Mouse (Mus musculus) lung, embryonic 16.5 days (tissue): Measurements from ENCODE around the gene Fbxl14. TPM values are rescaled to one million over a fixed set of nuclear protein-coding genes. Genes with fewer than 3 reads are reported as not detected.

Source experiments
- ATAC-seq: fragments of 200-750 bp; cut with Nextera tagmentation; 2 replicates; pipeline ENCODE4 v1.8.0; 2017; ENCODE audit warnings: low read depth, mild to moderate bottlenecking, moderate library complexity
- H3K27ac ChIP-seq: fragments of 300-500 bp; sonication (generic); 2 replicates; pipeline ENCODE4 v1.5.1; 2014; ENCODE audit warnings: mild to moderate bottlenecking, control low read depth, low read length
- H3K27me3 ChIP-seq: fragments of 300-500 bp; sonication (generic); 2 replicates; pipeline ENCODE4 v1.6.1; 2014; ENCODE audit warnings: low read depth, low read length, mixed read lengths; ENCODE audit not compliant: control insufficient read depth, insufficient read depth
- H3K36me3 ChIP-seq: fragments of 300-500 bp; sonication (generic); 2 replicates; pipeline ENCODE4 v1.6.1; 2014; ENCODE audit warnings: low read length; ENCODE audit not compliant: control insufficient read depth, insufficient read depth
- H3K4me1 ChIP-seq: fragments of 300-500 bp; sonication (generic); replicated peaks from 2 replicates; pipeline ENCODE4 v1.6.1; 2014; ENCODE audit warnings: low read length, mixed read lengths; ENCODE audit not compliant: control insufficient read depth, insufficient read depth
- H3K4me2 ChIP-seq: fragments of 300-500 bp; sonication (generic); 2 replicates; pipeline ENCODE4 v1.6.1; 2014; ENCODE audit warnings: low read depth, low read length, control low read depth
- H3K4me3 ChIP-seq: fragments of 300-500 bp; sonication (generic); 2 replicates; pipeline ENCODE4 v1.5.1; 2014; ENCODE audit warnings: mild to moderate bottlenecking, low read length, control low read depth
- H3K9ac ChIP-seq: fragments of 300-500 bp; sonication (generic); 2 replicates; pipeline ENCODE4 v1.6.1; 2014; ENCODE audit warnings: low read length, control low read depth
- H3K9me3 ChIP-seq: fragments of 300-500 bp; sonication (generic); 2 replicates; pipeline ENCODE4 v1.6.1; 2016; ENCODE audit warnings: low read length; ENCODE audit not compliant: control insufficient read depth
- WGBS: fragments of 180-500 bp; shearing (Covaris S2); extraction: QIAGEN DNeasy Blood & Tissue Kit; methylation state at CpG from one replicate; pipeline ENCODE4 v1.1.7; 2014; 5-methylcytosine and 5-hydroxymethylcytosine counted together
- polyA plus RNA-seq: library from polyadenylated mRNA; unstranded; fragments of >200 nt; fragmentation: Nextera tagmentation; extraction: Ambion mirVana; gene quantifications from 2 replicates; pipeline ENCODE4 v1.2.1, GENCODE M21; 2015

Gene Fbxl14
- polyA plus RNA-seq, 1 experiment from 2014 or later, result 4.0 TPM

- no peaks in the 10 kb centered on the region for H3K9me3 ChIP-seq
- no peaks in the 10 kb centered on the region for H3K27me3 ChIP-seq
- H3K4me3 ChIP-seq, result no peak overlapping the region
- H3K9ac ChIP-seq, result no peak overlapping the region
- H3K36me3 ChIP-seq, result no peaks in the 10 kb centered on the region
- 54% methylated on average over 10 of the region's 10 CpGs for WGBS
- ATAC-seq, result no peak
- H3K4me1 ChIP-seq, result no peaks in the 10 kb centered on the region
- H3K27ac ChIP-seq, result no peak overlapping the region
- H3K4me2 ChIP-seq, result no peak overlapping the region
These were observed 12.3 kb upstream of the Fbxl14 start for GRCm38 (mm10) chr6:119466921-119467784.

- Histone ChIP-seq H3K4me2 (no peak overlapping the region), H3K4me1 (no peaks in the 10 kb centered on the region), H3K4me3 (no peak overlapping the region), H3K27me3 (no peaks in the 10 kb centered on the region), H3K9ac (no peak overlapping the region), H3K36me3 (no peaks in the 10 kb centered on the region), H3K9me3 (no peaks in the 10 kb centered on the region), H3K27ac (no peak overlapping the region)
- WGBS, result 71% methylated on average over 2 of the region's 2 CpGs
- ATAC-seq, result no peak
These were observed 11.7 kb upstream of the Fbxl14 start for GRCm38 (mm10) chr6:119467785-119468059.

- no peaks in the 10 kb centered on the region for H3K9me3 ChIP-seq
- H3K4me3 ChIP-seq, result no peak overlapping the region
- no peaks in the 10 kb centered on the region for H3K36me3 ChIP-seq
- no peak overlapping the region for H3K9ac ChIP-seq
- ATAC-seq, result no peak
- H3K4me1 ChIP-seq, result no peaks in the 10 kb centered on the region
- no peak overlapping the region for H3K27ac ChIP-seq
- H3K27me3 ChIP-seq, result no peaks in the 10 kb centered on the region
- 66% methylated on average over 3 of the region's 3 CpGs for WGBS
- no peak overlapping the region for H3K4me2 ChIP-seq
These were observed 8.7 kb upstream of the Fbxl14 start for GRCm38 (mm10) chr6:119470777-119471176.

GRCm38 (mm10) chr6:119472135-119472534 lies 7.3 kb upstream of the Fbxl14 start:
- Histone ChIP-seq H3K27ac (no peak overlapping the region), H3K27me3 (no peaks in the 10 kb centered on the region), H3K4me3 (no peak overlapping the region), H3K9ac (no peak overlapping the region), H3K4me1 (peaks cover 2% of the 10 kb centered on the region; the same call in 1 of the 2 replicates), H3K9me3 (no peaks in the 10 kb centered on the region), H3K4me2 (no peak overlapping the region), H3K36me3 (no peaks in the 10 kb centered on the region)
- ATAC-seq, result no peak
- WGBS, result 20% methylated on average over 5 of the region's 5 CpGs

GRCm38 (mm10) chr6:119472705-119473104 lies 6.8 kb upstream of the Fbxl14 start:
- Histone ChIP-seq H3K9ac (no peak overlapping the region), H3K27me3 (no peaks in the 10 kb centered on the region)
- 56% methylated on average over 3 of the region's 3 CpGs for WGBS

GRCm38 (mm10) chr6:119473446-119473845 lies 6.0 kb upstream of the Fbxl14 start:
- Histone ChIP-seq H3K27ac (no peak overlapping the region), H3K27me3 (no peaks in the 10 kb centered on the region), H3K9me3 (no peaks in the 10 kb centered on the region), H3K36me3 (no peaks in the 10 kb centered on the region), H3K4me3 (no peak overlapping the region), H3K4me2 (no peak overlapping the region), H3K4me1 (peaks cover 15% of the 10 kb centered on the region), H3K9ac (no peak overlapping the region)
- no peak for ATAC-seq
- 62% methylated on average over 7 of the region's 7 CpGs for WGBS

More at GRCm38 (mm10) chr6:119472705-119473104, 6.8 kb upstream of the Fbxl14 start:
- Histone ChIP-seq H3K4me2 (no peak overlapping the region), H3K4me1 (peaks cover 8% of the 10 kb centered on the region), H3K9me3 (no peaks in the 10 kb centered on the region), H3K36me3 (no peaks in the 10 kb centered on the region), H3K27ac (no peak overlapping the region), H3K4me3 (no peak overlapping the region)
- no peak for ATAC-seq

- no peak overlapping the region for H3K4me2 ChIP-seq
- no peak for ATAC-seq
- WGBS, result 71% methylated on average over 4 of the region's 4 CpGs
These were observed 5.5 kb upstream of the Fbxl14 start for GRCm38 (mm10) chr6:119473992-119474391.

GRCm38 (mm10) chr6:119475988-119476387 lies 3.5 kb upstream of the Fbxl14 start:
- H3K36me3 ChIP-seq, result no peaks in the 10 kb centered on the region; the same call in 1 of the 2 replicates
- H3K27me3 ChIP-seq, result no peaks in the 10 kb centered on the region
- no peak overlapping the region for H3K9ac ChIP-seq
- no peak for ATAC-seq
- no peak overlapping the region for H3K4me2 ChIP-seq
- H3K9me3 ChIP-seq, result no peaks in the 10 kb centered on the region
- H3K27ac ChIP-seq, result no peak overlapping the region
- no peak overlapping the region for H3K4me3 ChIP-seq
- H3K4me1 ChIP-seq, result peaks cover 27% of the 10 kb centered on the region
- 64% methylated on average over 6 of the region's 6 CpGs for WGBS

More at GRCm38 (mm10) chr6:119473992-119474391, 5.5 kb upstream of the Fbxl14 start:
- Histone ChIP-seq H3K9ac (no peak overlapping the region), H3K27me3 (no peaks in the 10 kb centered on the region), H3K4me1 (peaks cover 19% of the 10 kb centered on the region), H3K9me3 (no peaks in the 10 kb centered on the region), H3K4me3 (no peak overlapping the region), H3K36me3 (no peaks in the 10 kb centered on the region), H3K27ac (no peak overlapping the region)

- no peak; the same call in 1 of the 2 replicates for ATAC-seq
These were observed 1.7 kb upstream of the Fbxl14 start for GRCm38 (mm10) chr6:119477686-119478310.

More at GRCm38 (mm10) chr6:119477686-119478310, 1.7 kb upstream of the Fbxl14 start:
- H3K9ac ChIP-seq, result peak overlapping the region; percentile 44; the same call in 1 of the 2 replicates
- no peaks in the 10 kb centered on the region; the same call in 1 of the 2 replicates for H3K36me3 ChIP-seq
- no peaks in the 10 kb centered on the region for H3K9me3 ChIP-seq
- no peaks in the 10 kb centered on the region for H3K27me3 ChIP-seq
- H3K4me2 ChIP-seq, result 0 out of 2 replicates have a peak overlapping the region, but pooled peaks have one; percentile 98
- 14% methylated on average over 13 of the region's 13 CpGs for WGBS
- peak overlapping the region; percentile 98 for H3K27ac ChIP-seq
- H3K4me1 ChIP-seq, result peaks cover 31% of the 10 kb centered on the region
- H3K4me3 ChIP-seq, result no peak overlapping the region
